Mouse (Mus musculus): ENCODE data around the gene Mrps26. TPM values are rescaled to one million over a fixed set of nuclear protein-coding genes. Genes with fewer than 3 reads are reported as not detected.
A peak's percentile ranks its signal among the peaks of the same experiment; 100 is the strongest.
"Not testable (repeated sequence)": the region's sequence is repeated elsewhere in the genome, so short reads cannot be mapped to it uniquely, and the experiment has no call there.

Gene Mrps26
- total RNA-seq (2021): 10 to 100 TPM; 41.6 to 47.5 TPM
- long read RNA-seq, experiment 1, full-length matches to known transcripts: 59 of 62 reads
- long read RNA-seq, experiment 1, partial matches to known transcripts: 3 of 62 reads
- long read RNA-seq, experiment 1, other reads (novel, unspliced or antisense): 0 of 62 reads
- long read RNA-seq, experiment 2, full-length matches to known transcripts: 57 of 62 reads
- long read RNA-seq, experiment 2, partial matches to known transcripts: 3 of 62 reads
- long read RNA-seq, experiment 2, other reads (novel, unspliced or antisense): 2 of 62 reads

DNA sequence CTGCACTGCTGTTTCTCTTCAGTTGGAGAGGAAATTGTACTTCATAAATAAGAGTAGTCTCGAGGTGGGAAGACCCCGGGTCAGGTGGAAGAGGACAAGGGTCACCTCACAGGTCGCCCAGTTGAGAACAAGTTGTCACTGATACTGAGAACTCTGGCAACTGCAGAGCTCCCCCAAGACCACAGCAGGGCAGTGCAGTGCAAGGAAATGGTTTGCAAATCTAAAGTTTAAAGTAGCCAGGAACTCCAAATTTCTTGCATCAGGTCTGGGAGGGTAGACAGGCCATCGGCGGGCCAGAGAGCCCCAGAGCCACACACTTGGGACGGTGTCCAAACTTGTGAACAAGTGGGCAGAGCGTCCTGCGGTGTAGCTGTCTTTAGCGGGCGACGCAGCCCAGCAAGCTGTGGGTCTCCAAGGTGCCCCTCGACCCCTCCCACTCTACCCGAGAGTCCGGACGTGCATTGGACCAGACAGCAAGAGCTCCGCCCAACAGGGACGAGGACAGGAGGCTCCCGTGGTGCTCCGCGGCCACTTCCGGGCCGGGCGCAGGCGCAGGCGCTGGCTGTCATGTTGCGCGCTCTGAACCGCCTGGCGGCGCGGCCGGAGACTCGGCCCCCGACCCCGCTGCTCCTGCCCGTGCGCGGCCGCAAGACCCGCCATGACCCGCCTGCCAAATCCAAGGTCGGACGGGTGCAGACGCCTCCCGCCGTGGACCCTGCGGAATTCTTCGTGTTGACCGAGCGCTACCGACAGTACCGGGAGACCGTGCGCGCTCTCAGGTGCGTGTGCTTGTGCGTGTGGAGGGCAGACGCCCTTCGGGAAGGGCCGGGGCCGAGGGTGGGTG, at the start of gene Mrps26:
Gene Mrps26, plus strand, starts transcription at position 531 of the 844 bp plus-strand sequence.
- DNase-seq: peak; percentile 94
- intact Hi-C loops (cut with DNase I; ENCODE audit: low total_unique reads): no loop called here

DNA sequence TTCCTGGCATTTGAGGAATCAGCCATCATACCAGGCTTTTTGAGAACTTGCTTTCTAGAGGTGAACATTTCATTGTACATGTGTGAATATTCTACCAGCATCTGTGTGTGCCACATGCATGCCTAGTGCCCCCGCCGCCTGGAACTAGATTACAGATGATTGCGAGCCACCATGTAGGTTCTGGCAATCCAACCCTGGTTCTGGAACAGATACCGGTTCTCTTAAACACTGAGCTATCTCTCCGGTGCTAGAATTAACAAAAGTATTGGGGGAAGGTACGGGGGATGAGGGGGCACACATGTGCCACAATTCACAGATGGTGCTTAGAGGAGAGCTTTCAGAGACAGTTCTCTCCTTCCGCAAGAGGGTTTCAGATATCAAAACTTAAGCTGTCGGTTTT, 49.6 kb upstream of the Mrps26 start:
- intact Hi-C loops (cut with DNase I; ENCODE audit: low total_unique reads): no loop called here
- no peak for DNase-seq

DNA sequence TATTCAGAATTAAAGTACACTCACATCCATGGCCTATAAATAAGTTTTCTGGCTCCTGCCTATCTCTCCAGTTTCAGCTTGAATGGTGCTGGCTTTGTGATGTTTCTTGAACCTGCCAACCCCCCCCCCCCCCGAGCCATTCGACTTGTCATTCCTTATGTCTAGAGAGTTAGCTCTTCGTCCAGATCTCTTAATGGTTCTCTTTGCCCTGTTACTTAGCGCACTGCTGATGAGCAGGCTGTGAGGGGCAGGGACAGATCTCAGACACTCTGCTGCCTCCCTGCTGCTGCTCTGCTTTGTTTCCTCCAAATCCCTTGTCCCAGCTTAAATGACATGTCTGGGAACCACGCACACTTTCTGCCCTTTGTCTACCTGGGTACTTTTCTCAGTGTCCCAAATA, 47.8 kb upstream of the Mrps26 start:
- no peak for DNase-seq
- intact Hi-C loops (cut with DNase I; ENCODE audit: low total_unique reads): no loop called here

DNA sequence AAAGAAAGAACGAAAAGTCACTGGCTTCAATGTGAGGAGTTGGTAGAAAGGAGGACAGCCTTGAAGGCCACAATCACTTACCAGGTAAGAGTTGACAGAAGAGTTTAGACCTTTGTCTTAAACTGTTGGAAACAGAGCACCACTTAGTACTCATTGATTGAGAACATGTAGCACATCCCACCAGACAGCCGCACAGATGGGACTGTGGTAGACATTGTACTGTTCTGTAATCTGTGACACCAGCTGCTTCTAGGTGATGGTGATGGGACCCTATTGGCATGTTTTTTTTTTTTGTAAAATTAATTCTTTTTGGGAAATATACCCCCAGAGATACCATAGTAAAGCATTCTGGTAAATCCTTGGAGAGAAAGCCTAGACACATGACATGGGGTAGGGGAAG, 41.6 kb upstream of the Mrps26 start:
- intact Hi-C loops (cut with DNase I; ENCODE audit: low total_unique reads): no loop called here
- no peak for DNase-seq

DNA sequence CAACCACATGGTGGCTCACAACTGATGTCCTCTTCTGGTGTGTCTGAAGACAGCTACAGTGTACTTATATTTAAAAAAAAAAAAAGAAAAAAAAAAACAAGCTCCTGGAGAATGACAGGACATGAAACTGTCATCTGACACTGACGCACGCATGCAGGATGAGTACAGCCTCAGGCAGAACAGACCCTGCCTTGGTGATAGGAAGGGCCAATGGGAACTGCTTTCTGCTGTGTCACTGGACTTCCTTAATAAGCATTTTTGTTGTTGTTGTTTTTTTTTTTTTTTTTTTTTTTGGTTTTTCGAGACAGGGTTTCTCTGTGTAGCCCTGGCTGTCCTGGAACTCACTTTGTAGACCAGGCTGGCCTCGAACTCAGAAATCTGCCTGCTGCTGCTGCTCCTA, 38.1 kb upstream of the Mrps26 start:
- DNase-seq; intact Hi-C loops (cut with DNase I; ENCODE audit: low total_unique reads): not testable (repeated sequence)

DNA sequence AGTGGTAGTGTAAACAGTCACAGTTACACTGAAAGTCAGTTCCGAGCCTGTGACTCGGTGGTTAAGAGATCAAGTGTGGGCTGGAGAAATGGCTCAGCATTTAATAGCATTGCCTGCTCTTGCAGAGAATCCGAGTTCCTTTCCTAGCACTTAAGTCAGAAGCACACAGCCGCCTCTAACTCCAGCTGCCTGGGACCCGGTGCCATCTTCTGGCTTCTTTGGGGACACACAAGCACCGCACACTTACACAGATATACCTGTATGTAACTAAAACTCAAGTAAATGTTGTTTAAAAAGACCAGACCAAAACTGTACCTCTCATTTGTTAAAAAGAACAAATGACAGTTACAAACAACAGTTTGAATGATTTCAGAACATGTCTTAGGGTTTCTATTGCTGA, 35.1 kb upstream of the Mrps26 start:
- intact Hi-C loops (cut with DNase I; ENCODE audit: low total_unique reads): no loop called here
- no peak for DNase-seq

DNA sequence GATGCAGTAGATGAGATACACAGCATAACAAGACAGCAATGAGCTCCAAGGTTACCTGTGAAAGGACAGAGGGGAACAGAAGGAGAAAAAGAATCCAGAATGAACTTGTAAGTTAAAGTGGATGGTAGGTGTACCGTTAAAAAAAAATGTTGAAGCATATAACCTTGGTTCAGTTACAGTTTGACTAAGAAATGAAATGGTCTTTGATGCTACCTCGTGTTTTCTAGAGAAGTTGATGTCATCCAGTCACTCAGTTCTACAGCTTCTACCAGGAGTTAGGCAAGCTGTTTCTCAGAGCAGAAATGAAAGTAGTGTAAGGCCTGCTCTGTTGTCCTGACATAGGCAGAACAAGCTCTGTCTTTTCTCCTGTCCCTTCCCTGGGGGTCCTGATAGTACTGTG, 34.3 kb upstream of the Mrps26 start:
- DNase-seq: no peak
- intact Hi-C loops (cut with DNase I; ENCODE audit: low total_unique reads): no loop called here

DNA sequence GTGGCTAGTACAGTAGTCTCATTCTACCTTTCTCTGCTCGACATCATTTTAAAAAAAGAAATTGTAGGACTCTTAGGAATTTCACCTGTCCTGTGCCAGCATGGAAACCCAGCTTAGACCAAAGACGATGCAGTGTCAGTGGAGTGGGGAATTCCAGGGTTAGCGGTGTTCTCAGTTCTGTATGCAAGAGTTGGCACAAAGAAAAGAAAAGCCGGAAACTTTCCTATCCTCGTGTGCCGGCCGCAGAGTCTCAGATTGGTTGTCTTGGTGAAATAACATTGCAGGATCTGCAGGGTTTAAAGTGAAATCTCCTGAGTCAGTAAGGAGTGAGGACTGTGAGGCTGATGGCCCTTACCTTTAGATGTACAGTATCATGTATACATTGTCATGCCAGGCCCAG, 33.6 kb upstream of the Mrps26 start:
- DNase-seq: no peak
- intact Hi-C loops (cut with DNase I; ENCODE audit: low total_unique reads): no loop called here

DNA sequence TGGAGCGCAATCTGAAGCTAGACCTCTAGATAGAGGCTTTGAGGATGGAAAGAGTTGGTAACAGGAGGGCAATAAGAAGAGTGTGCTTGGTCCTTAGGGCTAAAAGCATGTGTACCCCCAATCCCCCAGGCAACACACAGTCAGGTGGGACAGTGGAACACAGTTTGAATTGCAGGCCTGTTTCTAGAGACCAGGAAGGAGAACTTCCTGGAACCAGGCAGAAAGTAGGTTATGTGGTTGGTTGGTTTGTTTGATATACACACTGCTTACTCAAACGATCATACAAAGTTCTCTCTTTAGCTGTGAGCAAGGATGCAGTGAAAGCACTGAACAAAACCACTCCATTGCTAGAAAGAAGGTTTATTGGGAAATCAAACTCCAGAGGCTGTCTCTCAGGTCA, 31.3 kb upstream of the Mrps26 start:
- DNase-seq: no peak
- intact Hi-C loops (cut with DNase I; ENCODE audit: low total_unique reads): no loop called here

DNA sequence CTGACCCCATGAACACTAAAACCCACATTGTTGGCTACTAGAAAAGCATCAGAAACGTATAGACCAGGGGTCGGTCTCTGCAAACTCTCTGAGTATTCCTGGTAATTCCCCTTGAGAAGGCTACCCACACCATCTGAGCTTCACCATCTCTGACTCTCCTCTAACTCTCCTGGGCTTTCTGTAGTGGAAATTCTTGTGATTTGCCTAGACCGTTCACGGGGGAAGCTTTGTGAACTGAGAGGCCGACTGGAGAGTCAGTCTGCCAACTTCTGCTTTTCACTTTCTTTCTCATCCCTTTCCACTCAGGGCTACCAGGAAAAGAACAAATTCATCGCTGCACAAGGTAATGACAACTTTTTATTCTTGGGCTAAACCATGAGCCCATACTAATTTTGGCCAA, 28.5 kb upstream of the Mrps26 start:
- intact Hi-C loops (cut with DNase I; ENCODE audit: low total_unique reads): no loop called here
- DNase-seq: no peak

DNA sequence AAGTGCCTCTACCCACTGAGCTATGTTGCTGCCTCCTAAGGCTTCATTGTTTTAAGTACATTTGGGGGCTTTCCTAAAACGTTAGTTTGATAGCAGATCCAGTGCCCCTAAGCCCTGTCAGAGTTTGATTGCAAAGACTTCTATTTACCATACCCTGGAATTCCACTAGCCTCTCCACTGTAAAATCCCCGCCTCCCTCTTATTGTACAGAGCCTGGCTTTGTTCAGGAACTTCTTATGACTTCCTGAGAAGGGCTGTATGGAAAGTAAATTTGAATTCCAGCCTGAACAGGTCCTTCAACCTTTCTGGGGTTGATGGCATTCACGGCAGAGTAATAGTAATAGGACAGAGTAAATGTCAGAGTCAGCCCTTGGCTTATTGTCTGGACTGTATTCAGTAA, 26.7 kb upstream of the Mrps26 start:
- no peak for DNase-seq
- intact Hi-C loops (cut with DNase I; ENCODE audit: low total_unique reads): no loop called here

DNA sequence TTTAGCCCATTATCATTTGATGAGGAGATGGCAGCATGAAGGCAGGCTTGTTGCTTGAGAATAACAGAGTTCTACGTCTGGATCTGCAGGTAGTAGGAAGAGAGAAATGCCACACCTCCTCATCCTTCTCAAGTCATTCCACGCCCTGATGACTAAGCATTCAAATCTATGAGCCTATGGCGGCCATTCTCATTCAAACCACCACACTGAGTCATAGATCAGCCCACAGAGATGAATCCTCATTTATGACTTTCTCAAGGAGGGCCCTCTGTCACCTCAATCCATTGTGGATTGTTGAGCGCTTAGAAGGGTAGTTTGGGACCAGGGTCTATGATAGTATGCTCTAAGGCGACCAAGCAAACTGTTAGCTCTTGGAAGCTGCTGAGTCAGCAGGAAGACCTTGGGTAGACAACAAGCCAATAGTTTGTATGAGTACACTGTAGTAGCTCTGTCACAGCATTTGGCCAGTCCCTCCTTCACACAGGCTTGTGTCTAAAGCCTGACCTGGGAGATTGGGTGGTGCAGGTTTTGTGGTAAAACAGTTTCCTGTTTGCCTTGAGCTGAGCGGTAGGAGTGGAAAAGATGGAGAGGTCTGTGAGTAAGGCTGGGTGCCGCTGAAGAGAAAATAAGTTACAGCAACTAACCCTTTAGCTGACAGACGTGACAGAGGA, 24.5 kb upstream of the Mrps26 start:
- intact Hi-C loops (cut with DNase I; ENCODE audit: low total_unique reads): no loop called here
- DNase-seq: no peak

DNA sequence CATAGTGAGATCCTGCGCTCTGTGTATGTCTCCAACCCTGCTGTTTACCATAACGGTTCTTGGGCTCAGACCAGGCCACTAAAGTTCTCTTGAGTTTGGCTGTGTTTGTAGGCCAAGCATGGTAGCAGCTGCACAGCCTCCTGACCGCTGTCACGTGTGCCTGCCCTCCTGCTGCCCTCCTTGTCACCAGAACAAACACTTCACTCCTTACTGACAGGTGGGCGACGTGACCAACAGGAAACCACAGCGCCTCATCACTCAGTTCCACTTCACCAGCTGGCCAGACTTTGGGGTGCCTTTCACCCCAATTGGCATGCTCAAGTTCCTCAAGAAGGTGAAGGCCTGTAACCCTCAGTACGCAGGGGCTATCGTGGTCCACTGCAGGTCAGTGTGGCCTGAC, 23.3 kb upstream of the Mrps26 start:
- intact Hi-C loops (cut with DNase I; ENCODE audit: low total_unique reads): no loop called here
- no peak for DNase-seq

DNA sequence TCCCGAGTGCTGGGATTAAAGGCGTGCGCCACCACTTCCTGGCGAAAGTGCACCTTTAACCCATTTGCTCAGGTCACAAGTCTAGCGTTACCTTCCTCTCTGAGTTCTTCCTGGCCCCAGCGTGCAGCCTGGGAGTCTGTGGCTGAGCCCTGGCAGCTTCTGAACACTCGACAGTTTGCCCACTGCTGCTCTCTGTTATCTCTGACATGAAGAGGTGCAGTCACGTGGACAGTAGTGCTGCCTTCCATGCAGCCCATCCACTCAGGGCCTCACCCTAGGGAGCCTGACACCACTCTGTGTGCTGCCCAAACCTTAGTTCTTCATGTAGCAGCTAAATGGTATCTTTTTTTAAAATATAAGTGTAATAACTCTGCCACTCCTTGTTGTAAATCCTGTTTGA, 16.6 kb upstream of the Mrps26 start:
- DNase-seq: no peak
- intact Hi-C loops (cut with DNase I; ENCODE audit: low total_unique reads): no loop called here

DNA sequence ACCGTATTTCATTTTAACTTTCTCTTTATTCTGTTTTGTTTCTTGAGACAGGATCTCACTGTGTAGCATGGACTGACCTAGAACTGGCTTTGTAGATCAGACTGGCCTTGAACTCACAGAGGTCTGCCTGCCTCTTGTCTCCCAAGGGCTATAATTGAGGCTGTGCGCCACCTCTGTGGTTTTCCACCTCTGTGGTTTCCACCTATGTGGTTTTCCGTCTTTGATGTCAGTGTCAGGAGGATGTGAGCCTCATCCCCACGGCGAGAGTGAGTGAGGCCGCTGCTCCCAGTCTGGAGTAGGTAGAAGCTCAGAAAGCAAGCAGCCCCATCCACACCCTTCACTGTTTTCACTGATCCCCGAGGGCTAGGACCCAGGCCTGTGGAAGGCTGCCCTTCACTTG, 8.7 kb upstream of the Mrps26 start:
- intact Hi-C loops (cut with DNase I; ENCODE audit: low total_unique reads): no loop called here
- DNase-seq: no peak

DNA sequence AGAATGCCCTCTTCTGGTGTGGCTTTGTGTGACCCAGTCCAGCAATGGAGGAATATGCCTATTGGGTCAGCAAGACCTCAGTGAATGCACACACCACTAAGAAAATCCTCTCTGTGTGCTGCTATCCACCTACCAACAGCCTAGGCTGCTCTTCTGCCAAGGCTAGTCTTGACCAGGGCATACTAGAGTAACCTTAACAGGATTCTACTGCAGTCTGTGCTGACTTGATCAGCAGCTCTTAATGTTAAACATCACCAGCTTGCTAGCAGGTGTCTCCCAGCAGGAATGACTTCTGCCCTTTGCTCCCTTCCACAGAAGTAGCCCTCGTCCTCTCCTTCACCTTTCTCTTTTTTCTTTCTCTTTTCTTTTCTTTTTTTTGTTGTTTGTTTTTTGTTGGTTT, 7.2 kb upstream of the Mrps26 start:
- DNase-seq: no peak
- intact Hi-C loops (cut with DNase I; ENCODE audit: low total_unique reads): no loop called here

DNA sequence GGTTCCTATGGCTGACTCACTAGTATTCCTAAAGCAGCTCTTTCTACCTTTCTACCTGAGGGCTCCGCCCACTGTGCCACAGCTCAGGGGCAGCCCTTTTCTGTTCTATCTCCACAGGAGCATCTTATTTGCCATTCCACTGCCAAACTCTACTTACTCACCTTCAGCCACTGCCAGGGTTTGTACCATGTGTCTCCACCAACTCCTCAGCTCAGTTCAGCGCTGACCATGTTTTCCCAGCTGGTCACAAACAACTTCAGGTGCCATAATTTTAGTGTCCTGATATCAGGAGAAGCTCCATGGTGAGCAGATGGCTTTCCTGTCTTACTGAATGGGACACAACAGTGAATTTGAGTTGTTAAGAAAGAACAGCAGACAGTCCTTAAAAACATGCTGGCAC, 6.1 kb upstream of the Mrps26 start:
- no peak for DNase-seq

DNA sequence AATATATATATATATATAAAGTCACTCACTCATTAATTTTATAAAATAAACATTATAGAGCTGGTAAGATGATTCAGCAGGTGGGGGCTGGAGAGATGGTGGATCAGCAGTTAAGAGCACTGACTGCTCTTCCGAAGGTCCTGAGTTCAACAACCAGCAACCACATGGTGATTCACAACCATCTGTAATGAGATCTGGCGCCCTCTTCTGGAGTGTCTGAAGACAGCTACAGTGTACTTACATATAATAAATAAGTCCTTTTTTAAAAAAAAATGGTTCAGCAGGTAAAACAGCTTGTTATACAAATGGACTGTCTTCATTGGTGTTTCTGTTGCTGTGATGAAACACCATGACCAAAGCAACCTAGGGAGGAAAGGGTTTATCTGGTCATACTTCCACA, 5.5 kb upstream of the Mrps26 start:
- no peak for DNase-seq
- intact Hi-C loops (cut with DNase I; ENCODE audit: low total_unique reads): no loop called here

More for the DNA sequence above, 6.1 kb upstream of the Mrps26 start:
- intact Hi-C loops (cut with DNase I; ENCODE audit: low total_unique reads): no loop called here

DNA sequence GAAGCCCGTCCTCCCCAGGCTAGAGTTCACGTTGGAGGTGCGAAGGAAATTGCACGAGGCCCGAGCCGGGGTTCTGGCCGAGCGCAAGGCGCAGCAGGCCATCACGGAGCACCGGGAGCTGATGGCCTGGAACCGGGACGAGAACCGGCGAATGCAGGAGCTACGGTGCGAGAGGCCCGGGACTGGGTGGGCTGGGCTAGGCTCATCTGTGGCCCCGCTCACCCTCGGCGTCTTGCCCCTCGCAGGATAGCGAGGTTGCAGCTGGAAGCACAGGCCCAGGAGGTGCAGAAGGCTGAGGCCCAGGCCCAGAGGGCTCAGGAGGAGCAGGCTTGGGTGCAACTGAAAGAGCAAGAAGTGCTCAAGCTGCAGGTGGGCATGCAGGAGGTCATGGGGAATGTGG, 521 bp downstream of the Mrps26 start:
- DNase-seq: no peak
- intact Hi-C loops (cut with DNase I; ENCODE audit: low total_unique reads): no loop called here

DNA sequence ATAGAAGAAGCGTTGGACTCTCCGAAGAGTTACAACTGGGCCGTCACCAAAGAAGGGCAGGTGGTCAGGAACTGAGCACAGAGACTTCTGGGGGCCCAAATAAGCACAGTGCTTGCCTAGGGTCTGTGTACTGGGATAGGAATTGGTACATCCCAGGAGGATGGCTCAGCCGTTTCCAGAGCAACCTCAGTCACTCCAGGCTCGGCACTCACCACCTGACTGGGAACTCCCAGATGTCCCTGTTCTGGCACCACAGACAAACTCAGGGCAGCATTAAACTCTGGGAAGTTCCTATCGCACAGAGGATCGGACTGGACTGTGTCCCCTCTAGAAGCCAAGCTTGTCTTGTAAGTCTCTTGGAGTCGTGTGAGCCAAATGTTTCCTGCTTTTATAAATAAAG, 1.4 kb downstream of the Mrps26 start:
- DNase-seq: no peak
- intact Hi-C loops (cut with DNase I; ENCODE audit: low total_unique reads): no loop called here

DNA sequence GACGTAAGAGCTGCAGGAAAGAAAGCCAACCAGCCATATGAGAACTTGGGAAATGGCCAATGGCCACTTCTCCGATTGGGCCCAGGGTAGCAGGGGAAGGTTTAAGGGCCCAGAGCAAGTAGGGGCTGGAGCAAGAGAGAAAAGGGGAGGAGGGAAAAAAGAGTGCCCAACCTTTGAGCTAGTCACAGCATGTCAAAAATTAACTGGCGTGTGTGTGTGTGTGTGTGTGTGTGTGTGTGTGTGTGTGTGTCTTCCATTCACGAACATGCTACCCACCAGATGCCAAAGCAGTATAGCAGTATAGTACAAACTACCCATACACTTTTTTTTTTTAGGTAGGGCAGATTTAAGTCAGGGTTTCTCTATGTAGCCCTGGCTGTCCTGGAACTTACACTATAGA, 5.4 kb downstream of the Mrps26 start:
- DNase-seq: no peak
- intact Hi-C loops (cut with DNase I; ENCODE audit: low total_unique reads): no loop called here

Data from gastrocnemius, postnatal 14 days (tissue).